Mouse (Mus musculus) thymus, postnatal 0 days (tissue): ENCODE measurements around the gene Ryr2. TPM values are rescaled to one million over a fixed set of nuclear protein-coding genes. Genes with fewer than 3 reads are reported as not detected.
"Not testable (repeated sequence)": the region's sequence is repeated elsewhere in the genome, so short reads cannot be mapped to it uniquely, and the experiment has no call there.

Experiments used
- DNase-seq: peaks from one replicate; pipeline ENCODE4 v3.0.0-alpha.2; 2015; ENCODE audit warnings: low spot score
- polyA plus RNA-seq: library from polyadenylated mRNA; unstranded; fragments of >200 nt; fragmentation: Nextera tagmentation; extraction: Ambion mirVana; gene quantifications from 2 replicates; pipeline ENCODE4 v1.2.1, GENCODE M21; 2015

Gene Ryr2
- polyA plus RNA-seq, 1 experiment from 2014 or later: 0.68 TPM

- DNase-seq: no peak
Measured at GRCm38 (mm10) chr13:11563224-11564024, 543.3 kb downstream of the Ryr2 start.

GRCm38 (mm10) chr13:11549644-11550043 lies 557.1 kb downstream of the Ryr2 start:
- DNase-seq: no peak

DNA sequence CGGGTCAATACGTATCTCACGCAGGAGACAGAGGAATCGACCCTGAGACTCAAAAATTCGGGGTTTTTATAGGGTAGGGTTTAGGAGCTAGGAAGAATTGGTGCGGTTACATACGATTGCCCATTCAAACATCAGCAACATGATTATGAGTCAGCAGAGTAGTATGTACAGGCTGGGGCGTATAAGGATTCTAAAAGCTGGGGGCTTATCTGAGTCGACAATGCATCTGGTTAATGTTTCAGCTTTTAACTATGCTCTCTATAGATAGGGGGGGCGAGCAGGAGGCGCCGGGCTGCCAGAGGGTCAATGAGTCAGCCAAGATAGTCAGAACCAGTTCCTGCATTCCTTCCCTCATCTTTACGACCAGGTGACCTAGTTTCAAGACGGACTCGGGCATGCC lies 557.6 kb downstream of the Ryr2 start:
- DNase-seq: not testable (repeated sequence)

DNA sequence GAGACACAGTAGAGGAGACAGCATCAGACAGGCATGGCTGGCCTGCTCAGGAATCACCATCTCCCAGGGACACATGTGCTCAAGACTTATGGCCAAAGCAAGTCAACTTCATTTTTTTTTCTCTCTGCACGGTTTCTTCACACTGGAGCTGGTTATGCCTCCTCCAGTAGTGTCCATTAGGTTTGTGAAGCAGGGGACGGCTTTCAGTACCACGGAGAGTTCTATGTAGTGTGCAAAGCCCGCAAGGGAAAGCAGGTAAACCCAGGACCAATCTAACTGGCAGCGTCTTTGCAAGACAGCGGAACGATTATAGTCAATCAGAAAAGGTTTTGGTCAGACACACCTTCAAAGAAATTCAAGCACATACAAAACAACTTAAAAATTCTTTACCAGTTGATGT lies 560.9 kb downstream of the Ryr2 start:
- no peak for DNase-seq

GRCm38 (mm10) chr13:11542546-11542945 lies 564.2 kb downstream of the Ryr2 start:
- no peak for DNase-seq

DNA sequence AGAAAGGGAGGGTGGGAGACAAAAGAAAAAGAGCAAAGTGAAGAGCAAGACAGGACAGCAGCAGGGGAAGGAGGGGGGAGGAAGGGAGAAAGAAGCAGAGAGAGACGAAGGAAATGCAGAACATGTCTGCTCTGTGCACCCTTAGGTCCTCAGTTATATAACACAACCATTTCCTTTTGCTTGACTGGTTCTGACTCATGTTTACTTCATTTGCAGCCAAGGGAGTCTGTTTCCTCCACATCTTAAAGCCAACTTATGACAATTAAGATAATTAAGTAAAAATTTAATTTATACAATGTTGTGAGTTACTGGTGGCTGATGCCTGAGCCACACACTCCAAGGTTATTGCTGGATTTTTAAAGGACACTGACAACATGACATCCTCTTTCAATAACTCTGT lies 569.9 kb downstream of the Ryr2 start:
- no peak for DNase-seq

DNA sequence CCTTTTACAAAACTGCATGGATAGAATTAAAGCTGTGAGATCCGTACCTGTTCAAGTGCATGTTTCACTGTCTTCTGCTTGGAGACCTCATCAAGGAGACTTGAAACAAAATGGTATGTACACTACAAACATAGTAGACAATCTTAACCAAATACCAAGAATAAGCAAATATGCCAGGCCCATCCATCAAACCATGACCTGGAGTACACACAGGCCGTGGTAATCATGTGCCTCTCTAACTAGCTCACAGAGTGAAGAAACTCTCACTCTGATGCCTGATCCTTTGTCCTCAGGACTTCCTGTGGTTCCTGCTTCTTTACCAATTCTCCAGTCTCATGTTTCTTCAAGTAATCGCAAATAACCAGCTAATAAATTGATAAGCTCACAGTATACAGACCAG lies 570.9 kb downstream of the Ryr2 start:
- no peak for DNase-seq

- no peak for DNase-seq
Measured at GRCm38 (mm10) chr13:11533265-11533664, 573.5 kb downstream of the Ryr2 start.

DNA sequence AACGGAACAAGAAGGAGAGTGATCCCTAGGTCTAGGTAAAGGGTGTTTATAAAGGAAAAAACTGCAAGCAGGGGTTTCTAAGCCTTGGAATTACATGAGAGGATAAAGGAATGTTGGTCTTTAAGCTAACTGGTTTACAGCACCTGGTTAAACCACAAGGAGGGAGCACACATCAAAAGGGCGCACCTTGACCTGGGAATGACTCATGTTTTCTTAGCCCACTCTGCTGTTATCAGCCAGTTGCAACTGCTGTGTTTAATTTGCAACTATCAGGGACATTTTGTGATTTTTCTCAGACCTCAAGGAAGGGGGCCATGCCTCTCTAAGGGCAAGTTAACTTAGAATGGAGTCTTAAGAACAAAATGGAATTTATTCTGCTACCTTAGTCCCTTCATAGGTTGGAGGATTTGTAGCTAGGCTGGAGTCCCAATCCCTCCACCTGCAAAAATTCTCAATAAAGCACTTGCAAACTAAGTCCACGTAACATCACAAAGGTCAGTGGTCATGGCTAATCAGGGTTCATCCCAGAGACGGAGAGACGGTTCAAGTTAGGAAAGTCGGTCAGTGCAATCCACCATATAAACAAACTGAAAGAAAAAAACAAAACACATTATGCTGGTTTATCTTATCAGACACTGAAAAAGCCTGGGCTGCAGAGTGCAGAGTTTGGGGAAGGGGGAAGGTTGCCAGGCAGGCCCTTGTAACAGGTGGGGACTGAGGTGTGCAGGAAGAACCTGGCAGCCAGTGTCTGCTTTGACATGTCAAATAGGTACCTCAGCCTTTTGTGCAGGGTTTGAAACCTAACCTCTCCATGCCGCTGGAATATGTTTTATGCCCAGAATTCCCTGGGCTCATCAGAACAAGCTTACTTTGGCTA lies 574.5 kb downstream of the Ryr2 start:
- DNase-seq: no peak

DNA sequence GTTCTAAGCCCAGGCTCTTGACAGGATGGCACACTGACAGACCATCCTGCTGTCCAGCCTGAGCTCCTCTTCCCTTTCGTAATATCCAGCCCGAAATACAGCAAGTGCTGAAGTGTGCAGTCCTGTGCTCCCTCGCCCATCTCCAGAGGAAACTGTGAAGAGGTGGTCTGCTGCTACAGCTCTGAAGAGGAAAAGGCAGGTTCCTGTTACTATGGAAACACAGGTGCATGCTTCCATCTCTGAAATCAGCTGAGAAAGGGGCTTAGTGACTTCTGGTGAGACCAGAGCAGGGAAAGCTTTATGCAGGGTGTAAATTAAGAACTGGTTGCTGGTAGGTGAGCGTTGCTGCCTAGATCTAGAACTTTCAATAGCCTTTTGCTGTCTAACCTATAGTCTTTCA lies 583.1 kb downstream of the Ryr2 start:
- DNase-seq: no peak

DNA sequence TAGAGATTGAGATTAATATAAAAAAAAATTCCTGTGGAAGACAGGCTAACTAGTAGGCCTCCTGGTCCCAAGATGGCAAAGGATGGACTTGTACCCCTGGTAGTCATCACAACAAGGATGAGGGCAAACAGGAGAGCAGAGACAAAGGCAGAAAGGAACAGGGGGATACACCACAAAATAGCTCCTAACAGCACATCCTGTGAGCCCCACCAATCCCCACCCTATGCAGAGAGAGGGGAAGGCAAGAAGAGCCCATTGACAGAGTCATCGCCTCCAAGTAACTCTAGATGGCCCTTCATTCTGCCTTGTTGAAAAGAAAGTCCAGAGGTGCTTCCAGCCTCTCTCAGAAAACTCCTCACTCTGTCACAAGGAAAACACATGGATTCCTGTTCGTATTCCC lies 586.0 kb downstream of the Ryr2 start:
- no peak for DNase-seq

- no peak for DNase-seq
Measured at GRCm38 (mm10) chr13:11511540-11512177, 595.1 kb downstream of the Ryr2 start.

Other genes with a start within 250 kb of the Ryr2 start
- gene Mtr, start 151.2 kb upstream of the Ryr2 start, polyA plus RNA-seq: 15.7 and 17.6 TPM in 2 replicates
- 7.7 and 9.5 TPM in 2 replicates for gene Actn2, start 233.8 kb upstream of the Ryr2 start, polyA plus RNA-seq